Mouse (Mus musculus) left cerebral cortex, postnatal 10 days (tissue): ENCODE data around the gene Cpb1. TPM values are rescaled to one million over a fixed set of nuclear protein-coding genes. Genes with fewer than 3 reads are reported as not detected.
A peak's percentile ranks its signal among the peaks of the same experiment; 100 is the strongest.

Experiments
- DNase-seq, 2 experiments: peaks; one replicate each; pipeline ENCODE4 v3.0.0; 2021 to 2022; ENCODE audit warnings: low spot score in 2 of 2, mixed read lengths in 1 of 2; ENCODE audit errors: extremely low spot score in 1 of 2
- intact Hi-C: fragments of 180-260 bp; cut with DNase I; formaldehyde crosslinking; loops from one replicate; pipeline ENCODE4 v1.15.1; 2025
- microRNA-seq: library from miRNA; unstranded; fragments of <30 nt; microRNA quantifications from one replicate; pipeline ENCODE4 v1.2.0, GENCODE M21; 2022
- total RNA-seq, 2 experiments: library from RNA; stranded (reverse); gene quantifications; 2 replicates each; pipeline ENCODE4 v1.2.3; 2021

The Cpb1 gene
- total RNA-seq, 2 experiments from 2014 or later = 0.17 TPM; not detected in 1

DNA sequence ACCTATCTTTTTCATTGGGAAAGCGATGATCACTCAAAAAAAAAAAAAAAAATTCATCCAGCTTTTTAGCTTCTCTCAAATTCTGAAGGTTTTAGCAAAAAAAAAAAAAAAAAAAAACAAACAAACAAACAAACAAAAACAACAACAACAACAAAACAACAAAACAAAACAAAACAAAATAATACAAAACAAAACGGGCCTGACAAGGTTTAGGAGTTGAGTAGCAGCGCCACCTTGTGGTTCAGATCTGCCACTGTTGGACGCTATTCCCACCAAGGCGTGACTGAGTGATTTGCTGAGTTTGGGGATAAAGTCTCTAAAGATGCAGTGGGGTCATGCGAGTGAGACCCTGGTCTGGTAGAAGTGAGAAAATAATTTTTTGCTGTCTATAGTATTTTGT lies 76.7 kb downstream of the Cpb1 start:
- DNase-seq = peak; percentile 16 to 53
- intact Hi-C loops = loop anchor here (2.0 kb wide), 1 partner anchor 296 kb away; no protein-coding TSS in a partner anchor

Small RNA genes within 50 kb of the gene (microRNA-seq; reads per million reads assigned to microRNA genes)
- gene Mir7007 = not detected

Other genes starting within 250 kb of the Cpb1 start
- 10 to 100 TPM; 20.0 to 20.5 TPM for gene Hps3, start 240.4 kb downstream of the Cpb1 start, total RNA-seq
- gene Hltf, start 217.9 kb downstream of the Cpb1 start, total RNA-seq = 10 to 100 TPM; 15.6 to 17.7 TPM
- gene Gyg, start 120.4 kb downstream of the Cpb1 start, total RNA-seq = 10 to 100 TPM; 49.8 to 49.9 TPM
- under 1 TPM; 0.30 to 0.32 TPM for gene Cpa3, start 33.6 kb downstream of the Cpb1 start, total RNA-seq
- under 1 TPM; 0.28 to 0.43 TPM for gene Agtr1b, start 91.4 kb upstream of the Cpb1 start, total RNA-seq